Mouse (Mus musculus) B cell, adult 2 months (primary cell): Measurements from ENCODE around the gene Hbb-bh2.
"Not testable (repeated sequence)": the region's sequence is repeated elsewhere in the genome, so short reads cannot be mapped to it uniquely, and the experiment has no call there.

ENCODE experiments used
- DNase-seq, 2 experiments: peaks; one replicate each; pipeline ENCODE4 v3.0.0; 2022

Gene Hbb-bh2

DNA sequence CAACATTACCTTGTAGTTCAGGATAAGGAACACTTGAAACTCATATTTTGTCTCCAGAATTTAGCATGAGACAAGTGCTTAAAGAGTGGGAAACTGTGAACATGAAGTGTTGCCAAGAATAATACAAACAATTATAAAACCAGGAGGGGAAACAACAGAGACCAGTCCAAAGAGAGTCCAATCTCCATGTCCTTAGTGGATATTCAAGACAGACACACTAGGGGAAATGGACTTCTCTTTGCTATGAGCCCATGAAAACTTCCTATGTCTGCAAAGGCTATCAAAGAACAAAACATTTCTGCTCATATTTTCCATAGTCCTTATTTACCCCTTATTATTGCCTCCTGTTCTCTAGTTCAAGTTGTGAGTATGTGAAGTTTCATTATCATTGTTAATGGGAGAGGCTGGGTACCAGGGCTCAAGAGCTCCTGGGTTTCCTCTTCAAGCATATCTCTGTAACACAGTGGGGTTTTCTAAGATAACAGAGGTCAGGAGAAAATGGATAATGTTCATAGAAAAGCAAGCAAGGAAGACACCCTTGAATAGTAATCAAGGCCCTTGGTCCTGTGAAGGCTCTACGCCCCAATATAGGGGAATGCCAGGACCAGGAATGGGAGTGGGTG lies 29.0 kb downstream of the Hbb-bh2 start:
- DNase-seq: no peak

DNA sequence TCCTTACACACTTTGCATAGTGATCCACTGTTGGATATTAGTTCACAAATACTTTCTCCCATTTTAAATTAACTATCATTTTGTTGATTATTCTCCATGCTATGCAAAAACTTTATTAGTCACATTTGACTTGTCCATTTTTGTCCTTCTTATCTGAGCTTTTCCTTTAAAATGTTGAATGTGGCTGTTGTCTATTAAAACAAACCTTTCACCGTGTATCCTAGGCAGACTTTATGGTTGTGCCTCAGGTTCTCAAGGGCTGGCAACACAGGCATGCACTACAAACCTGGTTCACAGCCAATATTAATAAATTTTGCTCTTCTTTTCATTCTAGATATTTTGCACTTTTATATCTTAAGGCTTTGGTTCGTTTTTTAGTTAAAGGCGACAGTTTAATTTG lies 29.6 kb downstream of the Hbb-bh2 start:
- no peak for DNase-seq

DNA sequence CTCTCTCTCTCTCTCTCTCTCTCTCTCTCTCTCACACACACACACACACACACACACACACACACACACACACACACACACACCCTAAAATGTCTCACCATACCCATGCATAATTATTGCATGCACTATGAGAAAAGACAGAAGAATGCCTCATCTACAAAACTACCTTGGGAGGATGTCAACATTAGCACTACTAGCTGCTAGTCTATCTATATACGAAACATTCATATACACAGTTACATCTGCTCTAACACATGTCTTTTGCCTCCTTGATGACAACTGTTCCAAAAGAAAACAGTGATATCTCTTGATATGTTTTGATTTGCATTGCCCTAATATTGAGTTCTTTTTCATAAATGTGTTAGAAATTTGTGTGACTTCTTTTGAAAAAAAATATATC lies 30.0 kb downstream of the Hbb-bh2 start:
- no peak for DNase-seq

DNA sequence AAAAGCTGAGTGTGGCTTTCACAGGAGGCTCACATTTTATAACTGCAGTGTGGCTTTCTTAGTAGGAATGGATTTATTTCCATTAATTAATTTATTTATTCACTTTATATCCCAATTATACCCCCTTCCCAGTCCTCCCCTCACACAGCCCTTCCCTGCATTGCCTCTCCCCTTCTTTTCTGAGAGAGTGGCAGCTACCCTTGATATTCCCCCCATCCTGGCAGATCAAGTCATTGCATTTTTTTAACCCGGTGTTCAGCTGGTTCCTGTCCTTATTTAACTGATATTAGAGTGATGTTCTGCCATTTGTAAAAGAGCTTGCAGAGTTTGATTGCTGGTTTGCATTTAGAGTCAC lies 30.5 kb downstream of the Hbb-bh2 start:
- no peak for DNase-seq

DNA sequence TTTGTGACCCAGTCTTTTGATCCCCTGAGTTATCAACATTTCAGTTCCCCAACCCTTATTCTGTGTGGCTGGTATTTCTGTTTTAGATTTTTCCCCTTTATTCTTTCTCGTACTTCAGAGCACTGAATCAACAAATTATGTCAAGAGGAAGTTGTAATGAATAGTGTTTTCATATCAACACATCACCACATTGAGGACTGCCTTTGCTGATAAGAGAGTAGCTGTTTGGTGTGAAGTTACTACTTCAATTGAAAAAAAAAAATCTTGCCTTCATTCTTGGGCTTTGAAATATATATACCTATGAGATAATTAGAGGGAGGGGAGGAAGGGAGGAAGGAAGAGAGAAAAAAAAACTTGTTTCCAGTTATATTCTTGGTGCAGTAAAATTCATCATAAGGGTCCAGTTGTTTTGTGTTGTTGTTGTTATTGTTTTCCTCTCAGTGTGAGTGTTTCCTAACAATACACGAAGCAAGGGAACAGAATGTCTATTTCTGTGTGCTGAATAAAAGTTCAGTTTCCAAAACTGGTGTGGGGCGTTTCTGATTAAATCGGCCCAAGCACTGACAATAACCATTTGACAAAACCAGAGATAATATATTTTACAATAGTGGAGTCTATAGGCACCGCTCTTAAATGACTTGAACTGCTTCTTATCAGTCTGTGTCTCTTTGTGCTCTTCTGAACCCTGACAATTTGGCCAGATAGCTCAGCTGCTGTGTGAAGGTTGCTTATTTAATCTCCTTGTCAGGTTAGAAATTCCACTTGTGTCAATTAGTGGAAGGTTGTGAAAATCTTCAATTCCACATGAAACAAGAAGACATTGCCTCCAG lies 31.1 kb downstream of the Hbb-bh2 start:
- no peak for DNase-seq

DNA sequence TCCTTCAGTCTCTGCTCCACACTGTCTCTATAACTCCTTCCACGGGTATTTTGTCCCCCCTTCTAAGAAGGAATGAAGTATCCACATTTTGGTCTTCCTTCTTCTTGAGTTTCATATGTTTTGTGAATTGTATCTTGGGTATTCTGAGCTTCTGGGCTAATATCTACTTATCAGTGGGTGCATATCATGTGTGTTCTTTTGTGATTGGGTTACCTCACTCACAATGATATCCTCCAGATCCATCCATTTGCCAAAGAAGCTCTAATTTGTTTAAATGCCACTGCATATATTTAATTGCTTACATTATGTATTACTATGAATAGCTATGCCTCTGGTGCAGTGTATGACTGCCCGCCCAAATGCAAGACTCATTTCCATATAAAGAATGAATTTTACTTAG lies 32.2 kb downstream of the Hbb-bh2 start:
- not testable (repeated sequence) for DNase-seq

DNA sequence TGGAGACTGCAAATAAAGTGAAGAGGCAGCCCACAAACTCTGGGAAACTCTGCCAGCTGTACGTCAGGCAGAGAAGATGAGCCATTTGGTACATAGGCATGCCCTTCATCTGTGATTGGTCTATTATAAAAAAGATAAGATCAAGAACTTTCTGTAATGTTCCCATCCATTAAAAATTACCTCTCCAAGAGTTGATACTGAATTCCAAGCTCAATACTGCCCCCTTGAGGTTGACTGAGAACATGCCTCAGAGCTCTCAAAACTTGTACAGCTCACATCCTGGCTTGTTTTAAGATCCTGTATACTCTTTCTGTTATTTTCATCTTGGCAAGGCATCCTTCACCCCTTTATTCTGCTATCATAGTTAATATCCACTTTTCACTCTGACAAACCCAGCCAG lies 33.5 kb downstream of the Hbb-bh2 start:
- peak; percentile 28 to 32 for DNase-seq

DNA sequence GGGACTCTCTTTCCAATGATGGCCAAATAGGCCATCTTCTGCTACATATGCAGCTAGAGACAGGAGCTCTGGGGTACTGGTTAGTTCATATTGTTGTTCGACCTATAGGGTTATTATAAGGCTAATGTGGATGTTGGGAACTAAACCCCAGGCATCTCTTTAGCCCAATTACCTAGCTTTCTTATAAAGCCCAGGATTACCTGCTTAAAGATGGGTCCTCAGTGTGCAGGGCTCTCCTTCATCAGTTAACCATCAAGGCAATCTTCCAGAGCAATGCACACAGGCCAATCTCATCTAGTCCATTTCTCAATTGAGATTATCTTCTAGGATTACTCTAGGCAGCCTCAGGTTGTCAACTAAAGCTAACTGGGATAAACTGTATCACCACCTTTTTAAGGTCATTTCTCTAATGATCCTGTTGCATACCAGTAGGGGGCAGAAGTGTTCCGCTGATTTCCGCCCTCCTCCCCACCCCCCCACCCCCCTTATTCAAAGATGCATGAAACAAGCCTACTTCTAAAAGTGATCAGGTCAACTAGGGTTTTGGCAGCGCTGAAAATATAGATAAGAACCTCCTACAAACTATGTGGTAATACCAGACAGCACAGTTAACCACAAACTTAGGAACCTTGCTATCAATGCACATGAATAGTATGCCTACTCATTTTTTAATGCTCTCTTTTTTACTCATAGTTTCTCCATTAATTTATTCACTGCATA lies 47.5 kb downstream of the Hbb-bh2 start:
- peak; percentile 34 to 36 for DNase-seq

DNA sequence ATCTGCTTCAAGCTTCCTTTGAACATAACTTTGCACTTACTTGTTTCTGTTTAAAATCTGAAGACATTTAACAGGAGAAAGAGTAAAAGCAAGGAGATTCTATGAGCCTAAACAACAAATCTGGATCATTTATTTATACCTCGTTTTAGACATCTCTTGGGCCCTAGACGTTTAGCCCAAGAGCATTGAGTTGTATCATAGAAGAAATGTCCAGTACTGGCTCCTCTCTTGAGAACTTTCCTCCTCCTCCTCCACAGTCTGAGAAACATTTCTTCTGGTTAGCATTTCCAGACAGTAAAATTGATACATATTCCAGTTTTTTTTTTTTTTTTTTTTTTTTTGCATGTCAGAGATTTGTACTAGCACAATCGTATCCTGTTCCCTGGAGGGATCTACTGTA lies 48.6 kb downstream of the Hbb-bh2 start, which contains the start of gene Olfr67:
Gene Olfr67 (minus strand): TSS at position 101 of the 400 bp plus-strand sequence.
- no peak for DNase-seq
